Mouse (Mus musculus): ENCODE measurements at regions not wholly inside any gene's neighbourhood (a gene's known extent, or its start where the extent isn't known, plus 50 kb on each side); places are given as distances from the start of the nearest gene placed in this dataset.

DNA sequence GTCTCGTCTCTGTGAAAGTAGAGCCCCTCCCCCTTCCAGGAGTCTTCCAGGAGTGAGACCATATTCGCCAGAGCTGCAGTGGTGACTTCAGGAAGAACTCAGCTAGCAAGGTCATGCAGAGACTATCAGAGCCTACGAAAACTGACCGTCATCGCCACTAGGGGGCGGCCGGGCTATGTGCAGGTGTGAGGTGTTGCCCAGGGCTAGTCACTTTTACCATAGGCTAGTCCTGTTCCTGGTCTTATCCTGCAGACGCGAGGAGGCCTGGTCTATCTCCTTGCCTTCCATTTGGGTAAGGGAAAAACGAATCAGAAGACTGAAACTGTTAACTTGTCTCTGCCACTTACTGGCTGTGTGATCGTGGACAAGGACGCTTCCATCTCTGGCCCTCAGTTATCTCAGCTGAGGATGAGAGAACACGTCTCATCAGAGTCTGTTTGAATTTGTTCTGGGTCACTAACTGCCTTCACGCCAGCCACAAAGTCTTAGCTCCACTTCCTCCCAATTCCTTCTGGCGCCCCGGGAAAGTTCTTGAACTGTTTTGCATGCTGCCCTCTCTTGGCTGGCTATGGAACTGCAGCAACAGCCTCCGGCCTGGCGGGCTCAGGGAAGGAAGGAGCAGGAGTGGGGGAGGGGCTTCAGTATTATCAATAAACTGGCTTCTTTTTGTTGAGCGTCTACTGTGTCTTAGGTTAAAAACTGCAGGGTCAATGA is 53.5 kb upstream of the Runx3 start:
- TF ChIP-seq CTCF (IDR thresholded peaks at IDR 0.05; ENCODE audit: insufficient read depth, low read depth, low read length): peak; percentile 60; the same call in 1 of the 2 replicates
- no peak for TF ChIP-seq POLR2A (IDR thresholded peaks at IDR 0.05; ENCODE audit: insufficient read depth, low read depth, low read length)
